Mouse (Mus musculus): Measurements from ENCODE around the gene Ttc23.

DNA sequence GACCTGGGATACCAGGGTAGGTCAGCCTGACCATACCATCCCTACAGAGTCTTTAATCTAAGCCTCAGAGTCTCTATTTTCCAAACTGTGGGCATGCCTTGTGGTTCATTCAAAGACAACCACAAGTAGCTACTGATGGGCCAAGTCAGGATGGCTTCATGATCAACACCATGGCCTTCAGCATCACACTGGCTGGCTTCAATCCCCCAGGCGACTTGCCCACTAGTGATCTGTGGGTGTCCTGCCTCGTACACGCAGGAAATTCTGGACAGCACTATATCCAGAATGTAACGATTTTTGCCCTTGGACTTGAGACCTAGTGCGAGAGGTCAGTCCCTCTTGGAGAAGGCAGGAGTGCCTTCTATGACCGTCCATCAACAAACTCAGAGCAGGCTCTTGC, 153.3 kb downstream of the Ttc23 start:
- TF ChIP-seq CTCF (IDR thresholded peaks at IDR 0.05; ENCODE audit: low read depth, low read length) (no peak), POLR2A (IDR thresholded peaks at IDR 0.05; ENCODE audit: extremely low read depth, insufficient read depth, low read length) (no peak)

Measured in liver, adult 2 months (tissue).